Mouse (Mus musculus): ENCODE measurements around the gene Edc4.
"Not testable (repeated sequence)": the region's sequence is repeated elsewhere in the genome, so short reads cannot be mapped to it uniquely, and the experiment has no call there.

The Edc4 gene

DNA sequence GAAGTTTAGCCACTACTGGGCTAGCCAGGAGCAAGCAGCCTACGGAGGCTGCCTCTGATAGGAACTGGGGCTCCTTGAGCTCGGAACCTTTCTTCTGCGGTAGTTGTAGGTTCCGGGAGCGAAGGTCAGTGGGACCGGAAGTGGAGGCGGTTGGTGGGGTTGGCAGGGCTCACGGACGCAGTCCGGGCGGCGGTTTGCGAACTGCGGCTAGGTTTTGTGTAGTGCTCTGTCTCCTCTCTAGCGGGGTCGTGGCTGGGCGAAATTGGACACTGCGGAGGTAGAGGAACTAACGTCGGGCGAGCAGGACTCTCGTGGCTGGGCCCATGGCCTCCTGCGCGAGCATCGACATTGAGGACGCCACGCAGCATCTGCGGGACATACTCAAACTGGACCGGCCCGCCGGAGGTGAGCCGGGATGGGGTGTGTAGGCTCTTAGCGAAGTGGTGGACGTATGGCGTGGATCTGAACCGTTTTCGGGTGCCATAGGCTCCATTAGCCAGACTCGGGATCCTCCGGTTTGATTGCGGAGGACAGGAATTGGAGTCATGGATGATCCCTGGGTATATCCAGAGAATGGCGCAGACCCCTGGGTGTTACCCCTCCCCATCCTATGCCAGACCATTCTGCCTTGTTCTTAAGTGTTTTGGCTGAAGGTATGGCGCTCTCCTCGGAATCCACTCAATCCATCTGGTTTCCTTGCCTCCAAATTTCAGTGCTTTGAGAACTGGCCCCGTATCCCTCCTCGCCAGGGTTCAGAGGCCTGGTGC is at the start of gene Edc4:
Gene Edc4 (plus strand): TSS at position 128 of the 767 bp plus-strand sequence.
- DNase-seq (ENCODE audit: low read depth, low spot score), result peak; percentile 90

DNA sequence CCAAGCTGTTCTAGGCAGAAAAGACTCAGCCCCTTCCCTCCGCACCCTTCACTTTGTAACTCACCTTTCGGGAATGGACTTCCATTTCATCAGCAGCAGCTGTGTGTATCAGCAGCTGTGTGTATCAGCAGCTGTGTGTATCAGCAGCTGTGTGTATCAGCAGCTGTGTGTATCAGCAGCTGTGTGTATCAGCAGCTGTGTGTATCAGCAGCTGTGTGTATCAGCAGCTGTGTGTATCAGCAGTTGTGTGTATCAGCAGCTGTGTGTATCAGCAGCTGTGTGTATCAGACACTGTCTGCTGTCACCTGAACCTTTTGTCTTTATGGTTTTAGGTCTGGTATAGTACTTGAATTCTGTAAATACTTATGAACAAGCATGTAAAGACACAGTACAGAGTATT is 46.9 kb upstream of the Edc4 start:
- DNase-seq (ENCODE audit: low read depth, low spot score), result not testable (repeated sequence)

DNA sequence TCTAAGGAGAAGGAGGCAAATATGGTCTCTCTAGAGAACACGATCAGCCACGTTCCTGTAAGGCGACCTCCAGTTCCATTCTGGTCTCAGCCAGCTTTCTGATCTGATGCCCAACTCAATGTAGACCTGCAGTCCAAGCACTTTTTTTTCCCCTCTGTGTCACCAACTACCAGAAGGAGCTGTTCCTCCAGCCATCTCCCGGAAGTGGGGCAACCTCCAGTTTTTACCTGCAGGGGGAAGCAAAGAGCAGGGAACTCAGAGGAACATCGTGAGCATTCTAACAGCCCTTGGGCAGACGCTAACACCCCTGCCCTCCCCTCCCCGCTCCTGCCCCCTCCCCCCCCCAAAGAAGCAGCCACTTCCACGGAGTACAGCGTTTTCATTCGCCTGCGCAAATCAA is 45.4 kb upstream of the Edc4 start:
- peak; percentile 52 for DNase-seq (ENCODE audit: low read depth, low spot score)

DNA sequence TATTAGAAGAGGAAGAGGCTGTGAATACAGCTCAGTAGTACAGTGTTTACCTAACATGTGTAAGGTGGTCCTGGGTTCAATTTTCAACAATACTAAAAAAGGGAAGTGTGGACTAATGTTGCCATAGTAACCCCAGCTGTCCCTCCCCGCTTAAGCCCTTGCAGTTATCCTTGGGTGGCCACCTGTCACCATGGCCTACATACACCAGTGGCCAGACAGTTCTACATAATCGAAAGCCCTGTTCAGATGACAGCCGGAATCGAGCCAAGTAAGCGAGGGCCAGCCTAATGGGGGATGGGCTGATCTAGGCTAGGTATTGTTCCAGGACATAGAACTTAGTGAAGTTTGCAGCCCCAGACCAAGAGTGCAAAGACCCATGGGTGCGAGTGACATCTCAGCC is 43.7 kb upstream of the Edc4 start:
- DNase-seq (ENCODE audit: low read depth, low spot score), result no peak

DNA sequence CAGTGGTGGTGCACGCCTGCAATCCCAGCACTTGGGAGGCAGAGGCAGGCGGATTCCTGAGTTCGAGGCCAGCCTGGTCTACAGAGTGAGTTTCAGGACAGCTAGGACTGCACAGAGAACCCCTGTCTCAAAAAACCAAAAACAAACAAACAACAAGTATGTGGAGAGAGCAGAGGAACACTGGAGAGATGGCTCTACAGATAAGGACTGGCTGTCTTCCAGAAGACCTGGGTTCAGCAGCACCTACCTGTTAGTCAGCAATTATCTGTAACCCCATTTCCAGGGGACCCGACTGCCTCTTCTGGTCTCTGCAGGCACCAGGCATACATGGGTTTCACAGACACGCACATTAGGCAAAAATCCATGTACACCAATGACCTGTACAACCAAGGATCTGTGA is 41.5 kb upstream of the Edc4 start:
- DNase-seq (ENCODE audit: low read depth, low spot score), result no peak

DNA sequence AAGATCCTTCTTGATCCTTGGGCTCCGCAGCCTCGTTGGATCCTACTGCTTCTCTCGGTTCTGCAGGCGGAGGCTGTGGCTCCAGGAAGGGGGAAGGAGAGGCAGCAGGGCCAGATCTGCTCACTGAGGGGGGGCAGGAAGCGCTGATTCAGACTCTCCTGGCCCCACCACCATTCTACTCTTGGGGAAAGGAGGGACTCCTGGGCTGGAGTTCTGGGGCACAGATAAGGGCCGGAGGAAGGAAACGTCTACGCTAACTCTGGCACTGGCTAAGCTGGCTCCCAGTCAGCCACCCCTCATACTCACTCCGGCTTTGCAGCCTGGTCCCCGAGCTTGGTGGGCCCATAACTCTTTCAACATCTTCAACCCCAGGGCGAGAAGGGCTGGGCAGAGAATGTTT is 34.0 kb upstream of the Edc4 start:
- no peak for DNase-seq (ENCODE audit: low read depth, low spot score)

DNA sequence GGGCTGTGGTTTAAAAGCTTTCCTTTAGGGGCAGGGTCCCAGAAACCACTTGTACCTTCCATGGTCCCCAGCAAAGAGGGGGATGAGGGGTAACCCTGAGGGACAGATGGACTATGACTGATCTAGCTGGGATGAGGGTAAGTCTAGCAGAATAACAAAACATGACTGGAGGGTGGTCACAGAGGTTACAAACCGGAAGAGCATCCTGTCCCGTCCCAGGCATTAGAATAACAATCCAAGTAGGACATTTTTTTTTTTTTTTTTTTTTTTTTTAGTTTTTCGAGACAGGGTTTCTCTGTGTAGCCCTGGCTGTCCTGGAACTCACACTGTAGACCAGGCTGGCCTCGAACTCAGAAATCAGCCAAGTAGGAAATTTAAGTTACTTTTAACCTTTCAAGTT is 30.7 kb upstream of the Edc4 start:
- DNase-seq (ENCODE audit: low read depth, low spot score), result no peak

DNA sequence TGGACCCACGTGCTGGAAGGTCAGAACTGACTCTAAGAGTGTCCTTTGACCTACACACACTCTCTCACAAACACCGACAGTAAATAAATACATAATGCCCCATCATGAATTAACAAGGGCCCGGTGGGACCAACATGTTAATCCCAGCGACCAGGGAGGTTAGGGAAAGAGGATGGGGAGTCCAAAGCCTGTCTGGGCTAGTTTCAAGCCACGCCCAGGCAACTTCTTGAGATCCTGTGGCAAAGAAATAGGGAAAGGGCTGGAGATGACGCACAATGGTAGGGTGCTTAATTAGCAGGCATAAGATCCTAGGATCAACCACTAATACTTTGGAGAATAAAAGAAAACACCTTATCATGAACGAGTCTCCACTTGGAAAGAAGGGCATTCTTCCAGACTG is 30.1 kb upstream of the Edc4 start:
- DNase-seq (ENCODE audit: low read depth, low spot score), result no peak

DNA sequence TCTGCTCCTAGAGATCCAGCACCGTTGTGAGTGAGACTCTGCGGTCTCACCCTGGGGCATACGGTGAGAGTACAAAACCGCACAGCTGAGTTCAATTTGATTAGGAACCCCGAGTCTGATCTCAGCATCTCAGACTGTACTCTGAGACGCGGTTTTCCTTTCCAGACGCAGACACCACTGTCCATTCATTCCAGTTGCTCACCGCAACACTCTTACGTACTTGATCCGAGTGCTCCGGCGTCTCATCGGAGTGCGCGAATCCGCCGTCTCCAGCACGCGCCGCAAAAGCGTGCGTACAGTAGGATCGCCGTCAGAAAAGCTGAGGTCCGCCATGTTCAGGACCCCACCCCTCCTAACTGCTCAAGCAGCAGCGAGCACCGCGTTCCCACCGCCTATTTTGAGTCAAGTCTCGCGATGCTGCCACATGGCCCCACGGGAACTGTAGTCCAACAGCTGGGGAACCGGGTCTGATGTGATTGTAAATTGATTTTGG is 29.0 kb upstream of the Edc4 start:
- peak; percentile 95 for DNase-seq (ENCODE audit: low read depth, low spot score)

DNA sequence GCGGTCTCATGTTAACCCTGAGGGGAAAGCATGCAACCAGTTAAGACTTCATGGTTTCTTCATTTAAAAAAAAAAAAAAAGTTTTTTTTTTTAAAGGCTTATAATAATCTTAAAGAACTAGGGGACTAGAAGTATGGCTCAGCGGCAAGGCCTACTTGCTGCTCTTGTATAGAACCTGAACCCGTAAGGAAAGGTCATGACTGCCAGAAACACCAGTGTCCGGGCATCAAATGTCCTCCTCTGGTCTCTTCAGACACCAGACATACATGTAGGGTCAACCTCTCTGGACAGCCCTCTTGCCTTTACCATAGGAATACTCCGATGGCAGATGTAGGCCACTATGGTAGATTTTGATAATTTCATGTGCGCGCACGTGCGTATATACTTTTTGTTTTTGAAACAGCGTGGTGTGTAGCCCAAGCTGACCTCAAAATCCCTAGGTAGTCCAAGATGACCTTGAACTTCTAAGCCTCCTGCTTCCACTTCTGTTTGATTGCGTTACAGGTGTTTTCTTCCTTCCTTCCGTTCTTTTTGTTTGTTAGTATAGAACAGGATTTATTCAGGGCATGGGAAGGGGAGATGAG is 28.4 kb upstream of the Edc4 start:
- DNase-seq (ENCODE audit: low read depth, low spot score), result no peak

DNA sequence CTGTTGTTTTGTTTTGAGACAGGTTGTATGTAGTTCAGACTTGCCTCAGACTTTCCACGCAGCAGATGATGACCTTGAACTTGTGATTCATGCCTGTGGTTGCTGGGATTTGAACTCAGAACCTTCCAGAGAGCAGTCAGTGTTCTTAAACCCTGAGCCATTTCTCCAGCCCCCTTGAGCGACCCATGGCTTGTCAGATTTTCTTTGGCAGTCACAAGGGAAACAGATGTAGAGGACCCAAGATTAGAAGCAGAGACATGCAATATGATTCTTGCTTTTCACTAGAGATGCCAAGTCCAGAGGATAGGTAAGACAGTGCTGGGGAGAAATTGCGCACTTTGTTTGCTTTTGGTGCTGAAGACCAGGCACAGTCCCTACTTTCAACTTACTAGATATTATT is 27.5 kb upstream of the Edc4 start, which contains the start of gene Cenpt:
Gene Cenpt (minus strand): TSS at position 101 of the 400 bp plus-strand sequence.
- DNase-seq (ENCODE audit: low read depth, low spot score), result no peak

DNA sequence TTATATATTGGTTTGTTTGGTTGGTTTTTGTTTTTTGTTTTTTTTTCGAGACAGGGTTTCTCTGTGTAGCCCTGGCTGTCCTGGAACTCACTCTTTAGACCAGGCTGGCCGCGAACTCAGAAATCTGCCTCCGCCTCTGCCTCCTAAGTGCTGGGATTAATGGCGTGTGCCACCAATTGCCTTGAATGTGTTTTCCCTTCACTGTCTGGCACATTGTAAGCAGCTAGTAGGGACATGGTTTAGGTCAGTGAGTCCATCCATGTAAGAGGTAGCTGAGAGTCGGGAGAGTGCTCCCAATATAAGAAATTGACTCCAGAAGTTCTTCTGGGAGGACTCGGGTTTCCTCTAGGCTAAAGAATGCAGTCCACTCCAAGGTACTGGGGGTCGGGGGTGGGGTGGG is 26.4 kb upstream of the Edc4 start:
- no peak for DNase-seq (ENCODE audit: low read depth, low spot score)

DNA sequence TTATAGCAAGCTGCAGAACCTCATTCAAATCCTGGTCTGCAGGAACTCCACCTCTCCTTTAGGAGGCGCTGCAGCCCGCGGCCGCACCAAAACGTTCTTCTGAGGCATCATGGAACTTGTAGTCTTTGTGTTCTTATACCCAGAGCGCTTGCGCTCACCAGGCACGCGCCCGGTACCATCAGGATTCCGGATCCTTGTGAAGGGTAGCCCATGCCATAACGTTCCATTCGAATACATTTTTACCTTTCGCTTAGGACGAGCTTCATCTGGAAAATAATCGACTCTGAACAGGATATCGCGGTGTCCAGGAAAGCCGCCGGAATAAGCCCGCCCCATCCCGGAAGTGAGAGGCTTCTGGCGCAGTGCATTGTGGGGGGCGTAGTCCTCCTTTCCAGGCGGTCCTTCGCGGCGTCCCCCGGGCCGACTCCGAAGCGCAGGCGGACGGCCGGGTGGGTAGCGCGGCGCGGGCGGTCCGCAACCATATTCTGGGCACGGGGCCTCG is 25.9 kb upstream of the Edc4 start, which contains the start of gene Thap11:
Gene Thap11 (plus strand): TSS at position 418 of the 502 bp plus-strand sequence.
- DNase-seq (ENCODE audit: low read depth, low spot score), result peak; percentile 93

DNA sequence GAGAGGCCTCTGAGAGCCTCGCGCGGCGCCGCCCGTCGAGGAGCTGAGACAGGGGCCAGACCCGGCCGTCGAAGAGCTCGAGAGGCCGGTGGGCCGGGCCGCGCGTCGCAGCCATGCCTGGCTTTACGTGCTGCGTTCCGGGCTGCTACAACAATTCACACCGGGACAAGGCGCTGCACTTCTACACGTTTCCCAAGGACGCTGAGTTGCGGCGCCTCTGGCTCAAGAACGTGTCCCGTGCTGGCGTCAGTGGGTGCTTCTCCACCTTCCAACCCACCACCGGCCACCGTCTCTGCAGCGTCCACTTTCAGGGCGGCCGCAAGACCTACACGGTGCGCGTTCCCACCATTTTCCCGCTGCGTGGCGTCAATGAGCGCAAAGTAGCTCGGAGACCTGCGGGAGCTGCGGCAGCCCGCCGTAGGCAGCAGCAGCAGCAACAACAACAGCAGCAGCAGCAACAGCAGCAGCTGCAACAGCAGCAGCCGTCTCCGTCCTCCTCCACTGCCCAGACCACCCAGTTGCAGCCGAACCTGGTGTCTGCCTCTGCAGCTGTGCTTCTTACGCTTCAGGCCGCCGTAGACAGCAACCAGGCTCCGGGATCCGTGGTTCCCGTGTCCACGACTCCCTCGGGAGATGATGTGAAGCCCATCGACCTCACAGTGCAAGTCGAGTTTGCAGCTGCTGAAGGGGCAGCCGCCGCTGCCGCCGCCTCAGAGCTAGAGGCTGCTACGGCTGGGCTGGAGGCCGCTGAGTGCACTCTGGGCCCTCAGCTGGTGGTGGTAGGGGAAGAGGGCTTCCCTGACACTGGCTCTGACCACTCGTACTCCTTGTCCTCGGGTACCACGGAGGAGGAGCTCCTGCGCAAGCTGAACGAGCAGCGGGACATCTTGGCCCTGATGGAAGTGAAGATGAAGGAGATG is 25.2 kb upstream of the Edc4 start:
- peak; percentile 32 for DNase-seq (ENCODE audit: low read depth, low spot score)

DNA sequence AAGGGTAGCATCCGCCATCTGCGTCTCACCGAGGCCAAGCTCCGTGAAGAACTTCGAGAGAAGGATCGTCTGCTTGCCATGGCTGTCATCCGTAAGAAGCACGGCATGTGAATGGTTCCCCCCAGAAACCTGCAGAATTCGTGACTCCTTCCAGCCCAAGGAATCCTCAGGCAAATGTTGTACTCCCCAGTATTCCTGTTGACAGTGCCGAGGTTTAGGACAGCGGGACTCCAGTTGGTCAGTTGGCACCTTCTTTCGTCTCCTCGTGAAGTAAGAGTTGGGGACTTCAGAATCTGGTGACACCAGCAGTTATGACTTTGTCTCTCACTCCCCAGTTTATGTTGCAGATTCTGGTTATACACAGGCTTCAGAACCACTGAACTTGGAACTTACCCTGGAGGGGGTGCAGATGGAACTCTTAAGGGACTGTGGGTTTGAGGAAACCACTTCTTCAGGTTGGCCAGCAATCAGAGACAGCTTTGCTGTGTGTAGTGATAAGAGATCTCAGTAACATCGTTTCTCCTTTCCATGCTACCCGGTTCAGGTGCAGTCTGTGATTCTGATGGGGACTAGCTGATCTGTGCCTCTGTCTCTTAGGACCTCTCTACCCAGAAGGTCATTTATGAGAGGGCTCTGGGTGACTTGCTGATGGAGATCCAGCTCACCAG is 24.4 kb upstream of the Edc4 start:
- no peak for DNase-seq (ENCODE audit: low read depth, low spot score)

DNA sequence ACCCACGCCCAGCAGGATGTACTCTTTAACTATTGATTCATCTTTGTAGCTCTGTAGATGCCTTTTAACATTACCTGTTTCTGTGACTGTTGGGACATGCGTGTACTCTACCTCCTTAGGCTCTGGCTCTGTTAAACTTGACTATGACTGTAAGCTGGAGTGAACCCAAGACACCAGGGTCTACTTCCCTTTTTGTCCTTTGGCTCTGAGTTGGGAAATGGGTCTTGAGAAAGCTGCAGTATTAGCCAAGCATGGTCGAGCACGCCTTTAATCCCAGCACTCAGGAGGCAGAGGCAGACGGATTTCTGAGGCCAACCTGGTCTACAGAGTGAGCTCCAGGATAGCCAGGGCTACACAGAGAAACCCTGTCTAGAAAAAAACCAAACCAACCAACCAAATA is 22.2 kb upstream of the Edc4 start:
- no peak for DNase-seq (ENCODE audit: low read depth, low spot score)

DNA sequence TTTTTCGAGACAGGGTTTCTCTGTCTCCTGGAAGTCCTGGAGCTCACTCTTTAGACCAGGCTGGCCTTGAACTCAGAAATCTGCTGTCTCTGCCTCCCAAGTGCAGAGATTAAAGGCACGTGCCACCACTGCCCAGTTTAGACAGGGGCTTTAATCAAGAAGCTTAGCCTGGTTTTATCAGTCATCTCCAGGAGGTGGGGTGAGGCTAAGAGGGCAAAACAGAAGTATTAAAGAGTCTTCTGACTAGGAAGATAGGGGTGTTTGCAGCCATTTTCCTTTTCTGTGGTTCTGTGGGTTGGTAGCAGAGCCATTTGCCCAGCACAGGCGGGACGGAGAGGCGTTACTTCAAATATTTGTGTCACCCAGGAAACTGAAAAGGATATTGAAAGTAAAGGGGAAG is 21.4 kb upstream of the Edc4 start:
- no peak for DNase-seq (ENCODE audit: low read depth, low spot score)

DNA sequence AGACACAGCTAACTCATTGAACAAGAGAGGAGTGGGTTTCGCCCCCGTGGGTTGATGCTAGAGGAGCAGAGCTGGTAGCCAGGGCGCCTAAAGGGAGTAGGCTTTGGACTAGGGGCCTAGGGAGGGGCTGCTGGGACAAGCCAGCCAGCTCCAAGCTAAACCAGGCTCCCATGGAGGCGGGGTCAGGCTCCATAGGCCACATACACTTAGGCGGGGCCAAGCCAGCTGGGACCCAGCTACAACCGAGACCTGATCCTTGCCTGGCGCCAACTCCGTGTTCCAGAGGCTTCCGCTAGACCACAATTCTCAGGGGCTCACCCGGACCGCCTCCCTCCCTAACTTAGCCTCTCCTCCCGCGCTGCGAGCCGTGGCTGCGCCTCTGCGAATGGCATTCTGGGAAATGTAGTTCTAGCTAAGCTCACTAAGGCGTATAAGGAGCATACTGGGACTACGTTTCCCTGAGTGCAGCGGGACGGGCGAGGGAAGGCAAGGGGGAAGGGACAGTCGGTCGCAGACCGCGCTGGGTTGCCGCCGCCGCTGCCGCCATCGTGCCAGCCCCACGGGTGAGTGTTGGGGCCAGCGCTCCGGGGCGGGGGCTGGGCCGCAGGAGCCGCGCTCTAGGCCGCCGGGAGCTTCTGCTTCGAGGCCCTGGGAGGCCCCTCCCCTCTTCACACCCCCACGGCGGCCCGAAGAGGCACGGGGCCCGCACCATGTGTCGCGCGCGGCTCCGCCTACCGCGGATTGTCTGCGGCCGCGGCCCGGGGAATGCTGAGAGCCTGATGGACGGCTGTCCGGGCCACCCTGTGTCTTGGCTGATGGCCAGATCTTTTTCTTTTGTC is 20.3 kb upstream of the Edc4 start, which contains the start of gene Nutf2:
Gene Nutf2 (plus strand): TSS at position 438 of the 839 bp plus-strand sequence.
- DNase-seq (ENCODE audit: low read depth, low spot score), result peak; percentile 98

DNA sequence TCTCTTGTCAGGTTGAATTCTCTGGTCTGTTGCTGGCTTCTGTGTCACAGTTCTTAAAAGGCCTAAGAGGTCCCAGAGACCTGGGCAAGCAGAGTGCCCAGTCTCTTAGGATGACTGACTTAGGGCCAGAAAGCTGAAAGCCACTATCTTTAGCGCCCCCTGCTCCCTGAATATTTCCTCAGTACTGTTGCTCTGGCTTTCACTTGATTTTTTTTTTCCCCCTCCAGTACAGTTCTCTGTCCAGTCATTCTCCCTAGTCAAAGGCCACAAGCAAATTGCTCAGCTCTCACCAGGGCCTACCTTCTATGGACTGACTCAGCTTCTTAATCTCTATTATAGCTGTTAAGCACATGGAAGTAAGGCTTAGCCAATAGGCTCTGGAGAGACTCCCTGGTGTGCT is 18.7 kb upstream of the Edc4 start:
- no peak for DNase-seq (ENCODE audit: low read depth, low spot score)

DNA sequence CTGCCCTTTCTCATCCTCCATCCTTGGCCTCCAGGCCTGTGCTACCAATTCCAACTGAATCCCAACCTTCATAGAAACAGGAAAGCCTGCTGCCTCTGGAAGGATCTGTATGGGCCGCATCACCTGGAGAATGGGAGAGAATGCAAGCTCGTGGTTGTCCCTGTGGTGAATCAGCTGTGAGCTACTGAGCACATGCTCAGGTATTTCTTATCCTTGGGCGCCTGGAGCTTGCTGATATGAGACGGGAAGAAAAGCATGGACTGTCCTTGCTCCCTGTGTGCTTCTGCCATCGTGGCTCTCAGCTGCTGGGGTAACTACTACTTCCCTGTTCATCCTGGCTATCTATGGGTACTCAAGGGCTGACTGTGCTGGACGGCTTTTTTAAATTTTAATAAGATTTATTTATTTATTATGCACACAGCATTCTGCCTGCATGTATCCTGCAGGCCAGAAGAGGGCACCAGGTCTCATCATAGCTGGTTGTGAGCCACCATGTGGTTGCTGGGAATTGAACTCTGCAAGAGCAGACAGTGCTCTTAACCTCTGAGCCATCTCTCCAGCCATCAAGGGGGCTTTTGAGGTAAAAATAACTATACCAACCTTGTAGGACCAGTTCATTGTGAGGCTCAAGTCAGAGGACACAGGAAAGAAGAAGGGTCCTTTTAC is 14.2 kb upstream of the Edc4 start:
- no peak for DNase-seq (ENCODE audit: low read depth, low spot score)
